Mouse (Mus musculus): ENCODE measurements around the gene Zc2hc1b.

Zc2hc1b gene

DNA sequence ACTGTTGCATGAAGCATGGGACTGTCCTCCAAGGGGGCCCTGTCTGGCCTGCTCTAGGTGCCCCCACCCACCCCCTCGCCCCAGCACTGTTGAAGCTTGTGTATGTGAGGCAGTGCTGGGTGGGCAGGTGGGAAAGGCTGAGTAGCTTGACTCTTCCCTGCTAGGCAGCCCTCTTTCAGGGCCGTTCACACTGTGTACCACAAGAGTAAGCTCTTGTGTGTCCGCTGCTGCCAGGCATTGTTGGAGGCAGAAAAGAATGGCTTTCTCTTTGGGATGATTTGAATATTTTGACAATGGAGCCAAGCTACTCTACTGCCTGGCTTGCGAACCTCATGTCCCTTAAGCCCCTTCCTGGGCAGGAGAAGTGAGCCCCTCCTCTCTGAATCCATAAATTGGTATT is 62.8 kb downstream of the Zc2hc1b start:
- DNase-seq (ENCODE audit: low read depth, low spot score) = no peak

- DNase-seq (ENCODE audit: low read depth, low spot score) = peak; percentile 28
Measured at GRCm38 (mm10) chr10:13113641-13114040, 64.2 kb downstream of the Zc2hc1b start.

DNA sequence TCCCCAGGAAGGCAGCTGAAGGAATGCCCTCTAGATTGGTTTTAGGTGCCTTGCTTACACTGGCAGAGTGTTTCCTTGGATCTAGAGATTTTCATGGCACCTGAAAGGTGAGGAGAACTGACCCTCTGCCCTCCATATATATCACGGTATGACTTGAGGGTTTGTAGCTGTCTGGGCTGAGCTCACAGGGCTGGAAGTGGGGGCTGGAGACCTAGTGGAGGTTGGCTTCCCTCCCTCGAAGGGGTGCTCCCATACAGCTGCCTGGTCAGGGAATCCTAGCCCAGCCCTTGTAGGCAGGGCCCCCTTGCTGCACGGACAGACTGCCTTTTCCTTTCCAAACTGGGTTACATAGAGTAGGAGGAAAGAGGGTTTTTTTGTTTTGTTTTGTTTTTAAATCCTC is 65.0 kb downstream of the Zc2hc1b start:
- DNase-seq (ENCODE audit: low read depth, low spot score) = no peak

GRCm38 (mm10) chr10:13109781-13110180 is 68.0 kb downstream of the Zc2hc1b start:
- DNase-seq (ENCODE audit: low read depth, low spot score) = no peak

GRCm38 (mm10) chr10:13108847-13109246 is 69.0 kb downstream of the Zc2hc1b start:
- DNase-seq (ENCODE audit: low read depth, low spot score) = peak; percentile 69

- peak; percentile 97 for DNase-seq (ENCODE audit: low read depth, low spot score)
Measured at GRCm38 (mm10) chr10:13108021-13108548, 69.7 kb downstream of the Zc2hc1b start.

DNA sequence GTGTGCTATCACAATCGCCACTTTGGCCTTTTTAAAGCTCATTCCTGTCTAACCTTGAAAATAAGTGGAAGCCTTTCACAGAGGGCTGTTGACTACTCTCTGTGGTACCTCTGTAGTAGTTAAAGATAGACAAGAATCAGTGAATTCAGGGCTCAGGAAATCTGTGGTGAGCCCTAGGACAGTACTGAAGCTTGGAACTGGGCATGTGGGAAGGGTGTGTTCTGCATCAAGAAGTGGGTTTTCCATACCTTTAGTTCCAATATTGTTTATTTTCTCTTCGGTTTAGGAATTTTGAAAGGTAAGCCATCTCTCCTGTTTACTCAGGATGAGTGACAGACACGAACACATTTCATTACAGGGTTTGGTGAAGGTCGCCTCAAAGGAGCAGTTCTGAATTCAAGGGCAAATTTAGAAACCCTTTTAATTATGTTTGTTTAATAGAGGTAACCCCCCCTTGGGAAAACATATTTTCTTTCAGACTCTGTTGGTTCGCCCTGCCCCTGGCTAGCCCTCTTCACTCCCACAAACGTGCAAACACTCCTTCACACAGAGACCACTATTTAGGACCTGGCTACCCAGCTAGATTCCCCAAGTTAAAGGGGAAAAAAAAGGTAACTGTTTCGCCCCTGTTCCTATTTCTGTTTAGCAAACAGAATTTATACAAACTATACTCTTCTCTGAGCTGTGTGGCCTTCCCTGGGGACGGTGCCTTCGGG is 70.8 kb downstream of the Zc2hc1b start:
- DNase-seq (ENCODE audit: low read depth, low spot score) = no peak

DNA sequence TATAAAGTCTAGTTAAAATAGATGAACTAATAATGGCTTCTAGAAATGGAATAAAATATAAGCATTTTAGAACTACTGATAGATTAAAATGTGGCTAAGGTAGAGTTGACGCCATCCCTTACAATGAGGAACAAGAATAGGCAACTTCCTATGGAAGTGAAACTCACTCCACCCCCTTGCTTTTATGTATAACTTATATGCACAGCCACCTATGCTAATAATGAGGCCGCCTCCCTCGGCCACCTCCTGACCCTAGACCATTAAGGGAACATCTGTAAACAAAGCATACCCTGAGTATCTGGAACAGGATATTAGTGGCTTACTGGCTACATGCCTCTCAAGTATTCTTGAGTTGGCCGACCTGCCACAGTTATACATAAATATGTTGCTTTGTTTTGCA is 74.0 kb downstream of the Zc2hc1b start:
- no peak for DNase-seq (ENCODE audit: low read depth, low spot score)

GRCm38 (mm10) chr10:13102360-13102759 is 75.5 kb downstream of the Zc2hc1b start:
- peak; percentile 63 for DNase-seq (ENCODE audit: low read depth, low spot score)

DNA sequence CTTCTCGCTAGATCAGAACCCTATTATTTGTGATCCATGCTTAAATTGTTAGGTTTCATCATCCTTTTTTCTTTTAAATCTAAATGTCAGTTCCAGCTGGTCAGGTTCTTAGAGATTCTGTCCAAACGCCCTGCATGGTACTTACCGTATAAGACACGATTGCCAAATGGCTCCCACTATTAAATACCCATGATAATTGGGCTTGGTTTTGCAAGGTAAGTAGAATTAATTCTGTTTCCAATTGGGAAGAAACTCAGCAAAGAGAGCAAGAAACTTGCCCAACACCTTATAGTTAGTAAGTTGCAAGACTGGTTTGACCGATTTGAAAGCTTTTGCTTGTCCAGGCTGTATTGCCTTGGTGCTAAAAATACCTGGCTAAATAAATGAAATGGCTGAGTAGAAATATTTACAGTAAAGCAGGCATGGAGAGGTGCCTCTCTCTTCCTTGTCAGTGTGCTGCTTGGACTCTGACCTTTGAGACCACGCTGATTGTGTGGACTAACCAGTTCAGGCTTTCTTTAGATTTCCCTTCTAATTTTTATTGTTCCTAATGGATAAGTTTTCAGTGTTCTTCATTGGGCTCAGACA is 77.7 kb downstream of the Zc2hc1b start:
- DNase-seq (ENCODE audit: low read depth, low spot score) = no peak

Measured in R1 (cell line).